Mouse (Mus musculus) erythroblast, embryonic 14.5 days (primary cell): ENCODE measurements around the gene Gucy2e.

ENCODE experiments used
- GATA1 ChIP-seq: IDR thresholded peaks from 2 replicates; pipeline ENCODE4 v1.6.1; 2012; ENCODE audit warnings: low read length, inconsistent platforms, mixed read lengths
- TAL1 ChIP-seq: IDR thresholded peaks from 3 replicates; pipeline ENCODE4 v1.6.1; 2012; ENCODE audit warnings: low read length, inconsistent platforms, mixed read lengths

- no peak for TF ChIP-seq TAL1
- TF ChIP-seq GATA1: no peak
Observed at GRCm38 (mm10) chr11:69277267-69277666, 40.4 kb upstream of the Gucy2e start.
